ENCODE assay signal across 12 mouse cellular contexts in the genomic region with DNA sequence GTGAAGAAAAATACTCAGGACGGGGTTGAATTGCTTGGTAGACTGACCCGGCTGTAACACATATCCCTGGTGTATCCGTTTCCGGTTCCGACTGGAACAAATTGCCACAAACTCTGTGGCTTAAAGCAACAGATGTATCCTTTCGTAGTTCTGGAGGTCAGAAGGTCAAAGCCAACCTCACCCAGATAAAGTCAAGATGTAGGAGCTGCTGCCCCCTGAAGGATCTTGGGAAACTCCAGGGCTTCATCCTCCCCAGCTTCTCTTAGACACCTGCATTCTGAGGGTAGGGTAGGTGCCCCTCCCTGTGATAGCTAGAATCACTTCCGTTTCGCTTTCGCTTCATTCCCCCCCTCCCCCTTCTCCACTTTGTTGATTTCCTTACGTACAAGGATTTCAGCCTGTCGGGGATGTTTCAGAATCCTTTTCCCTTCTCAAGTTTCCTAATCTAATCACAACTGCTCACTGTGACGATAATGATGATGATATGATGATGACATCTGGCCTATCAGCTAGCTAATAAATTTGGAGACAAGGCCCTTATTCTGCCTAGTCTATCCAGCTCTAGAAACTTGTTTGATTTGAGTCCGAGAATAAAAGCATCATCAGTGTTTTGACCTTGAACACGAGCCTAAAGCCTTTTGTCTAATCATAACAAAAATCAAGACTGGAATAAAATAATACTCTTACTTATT.
DNase-seq lines count a peak whose midpoint lies in the region; ATAC-seq lines count a peak whose summit lies in the region.
"Had no signal": no experiment of that assay in that cellular context is flagged by ENCODE, and none has a peak within 500 bp of the region (broad histone marks: within the 10 kb centered on the region; RNA-seq: fewer than 3 reads in every experiment).

No protein-coding gene starts in this region.

- H3K27ac ChIP-seq in intestine, embryonic 15.5 days, result no peak overlapping the region
- H3K27ac ChIP-seq in lung, embryonic 16.5 days (ENCODE audit: low read length), result 0 out of 2 replicates have a peak overlapping the region, but pooled peaks have one; percentile 1
- no peak overlapping the region for H3K27ac ChIP-seq in forebrain, embryonic 13.5 days
- no peak overlapping the region for H3K27ac ChIP-seq in hindbrain, embryonic 14.5 days
- H3K27ac ChIP-seq: limb, embryonic 15.5 days had no signal

- 0 out of 2 replicates have a peak, but pooled peaks cover 3% of the 10 kb centered on the region for H3K4me1 ChIP-seq in intestine, embryonic 15.5 days (replicated peaks)
- peaks cover 10% of the 10 kb centered on the region for H3K4me1 ChIP-seq in lung, embryonic 16.5 days (replicated peaks; ENCODE audit: control insufficient read depth, insufficient read depth, low read length)
- H3K4me1 ChIP-seq in forebrain, embryonic 13.5 days, result no peaks in the 10 kb centered on the region
- H3K4me1 ChIP-seq in hindbrain, embryonic 14.5 days (replicated peaks; ENCODE audit: control insufficient read depth, insufficient read depth, low read length), result no peaks in the 10 kb centered on the region
- H3K4me1 ChIP-seq: limb, embryonic 15.5 days had no signal

- WGBS in intestine, embryonic 15.5 days, result 37% methylated on average over 14 of the region's 14 CpGs
- 31% methylated on average over 14 of the region's 14 CpGs for WGBS in lung, embryonic 16.5 days
- 80% methylated on average over 14 of the region's 14 CpGs for WGBS in forebrain, embryonic 13.5 days
- 78% methylated on average over 14 of the region's 14 CpGs for WGBS in hindbrain, embryonic 14.5 days

- no peaks in the 10 kb centered on the region for H3K27me3 ChIP-seq in intestine, embryonic 15.5 days (replicated peaks)
- H3K27me3 ChIP-seq in lung, embryonic 16.5 days (ENCODE audit: control insufficient read depth, insufficient read depth, low read depth, low read length), result no peaks in the 10 kb centered on the region
- H3K27me3 ChIP-seq in forebrain, embryonic 13.5 days, result no peaks in the 10 kb centered on the region
- H3K27me3 ChIP-seq in hindbrain, embryonic 14.5 days (ENCODE audit: control insufficient read depth, insufficient read depth, low read length), result no peaks in the 10 kb centered on the region
- H3K27me3 ChIP-seq: limb, embryonic 15.5 days had no signal

- H3K9me3 ChIP-seq in intestine, embryonic 15.5 days, result no peaks in the 10 kb centered on the region
- H3K9me3 ChIP-seq in lung, embryonic 16.5 days (ENCODE audit: control insufficient read depth, low read length), result no peaks in the 10 kb centered on the region
- no peaks in the 10 kb centered on the region for H3K9me3 ChIP-seq in forebrain, embryonic 13.5 days (replicated peaks)
- no peaks in the 10 kb centered on the region for H3K9me3 ChIP-seq in hindbrain, embryonic 14.5 days (ENCODE audit: control insufficient read depth, low read length)
- H3K9me3 ChIP-seq: limb, embryonic 15.5 days had no signal

- DNase-seq in adrenal gland, postnatal 10 days, result peak; percentile 20
- no peak for DNase-seq in adrenal gland, postnatal 25 days
- peak; percentile 14 for DNase-seq in R1 (ENCODE audit: low read depth, low spot score)
- no peak for DNase-seq in spleen, postnatal 10 days (ENCODE audit: low spot score in 2 of 2)
- no peak for DNase-seq in hindbrain, embryonic 14.5 days (ENCODE audit: low spot score)
- DNase-seq: cerebellum, postnatal 10 days had no signal

- no peak overlapping the region for H3K4me3 ChIP-seq in intestine, embryonic 15.5 days (replicated peaks)
- H3K4me3 ChIP-seq in lung, embryonic 16.5 days (ENCODE audit: low read length), result no peak overlapping the region
- H3K4me3 ChIP-seq in forebrain, embryonic 13.5 days, result no peak overlapping the region
- no peak overlapping the region for H3K4me3 ChIP-seq in hindbrain, embryonic 14.5 days (replicated peaks; ENCODE audit: low read length)
- H3K4me3 ChIP-seq: limb, embryonic 15.5 days had no signal

- no peak for ATAC-seq in intestine, embryonic 15.5 days
- ATAC-seq in lung, embryonic 16.5 days (ENCODE audit: low read depth), result peak; percentile 78
- ATAC-seq in forebrain, embryonic 13.5 days, result no peak
- ATAC-seq in hindbrain, embryonic 14.5 days (ENCODE audit: low FRiP score), result no peak
- ATAC-seq: activated CD4-positive, CD25-positive, alpha-beta regulatory T cell, adult 4 months; midbrain, embryonic 16.5 days had no signal

- peak overlapping the region; percentile 20; the same call in 1 of the 2 replicates for H3K4me2 ChIP-seq in intestine, embryonic 15.5 days (replicated peaks)
- peak overlapping the region; percentile 25 for H3K4me2 ChIP-seq in lung, embryonic 16.5 days (ENCODE audit: low read depth, low read length)
- no peak overlapping the region for H3K4me2 ChIP-seq in forebrain, embryonic 13.5 days
- H3K4me2 ChIP-seq in hindbrain, embryonic 14.5 days (replicated peaks), result no peak overlapping the region
- H3K4me2 ChIP-seq: limb, embryonic 15.5 days had no signal

- H3K9ac ChIP-seq in intestine, embryonic 15.5 days, result no peak overlapping the region
- H3K9ac ChIP-seq in lung, embryonic 16.5 days (ENCODE audit: low read length), result no peak overlapping the region
- no peak overlapping the region for H3K9ac ChIP-seq in forebrain, embryonic 13.5 days
- H3K9ac ChIP-seq in hindbrain, embryonic 14.5 days, result no peak overlapping the region
- H3K9ac ChIP-seq: limb, embryonic 15.5 days had no signal

- no peaks in the 10 kb centered on the region for H3K36me3 ChIP-seq in intestine, embryonic 15.5 days
- H3K36me3 ChIP-seq in lung, embryonic 16.5 days (ENCODE audit: control insufficient read depth, insufficient read depth, low read length), result no peaks in the 10 kb centered on the region
- no peaks in the 10 kb centered on the region for H3K36me3 ChIP-seq in forebrain, embryonic 13.5 days (ENCODE audit: poor library complexity, severe bottlenecking)
- no peaks in the 10 kb centered on the region for H3K36me3 ChIP-seq in hindbrain, embryonic 14.5 days (replicated peaks; ENCODE audit: control insufficient read depth, insufficient read depth)
- H3K36me3 ChIP-seq: limb, embryonic 15.5 days had no signal

Comparison
In these comparisons a context has a peak if more than half of its experiments do, and no peak if none do; other contexts are left out.
1. DNase-seq: peak in adrenal gland, postnatal 10 days (single experiment) and R1 (single experiment); none in adrenal gland, postnatal 25 days (single experiment), spleen, postnatal 10 days (0 of 2) and hindbrain, embryonic 14.5 days (single experiment).
2. H3K4me2 ChIP-seq: peak in intestine, embryonic 15.5 days (single experiment) and lung, embryonic 16.5 days (single experiment); none in forebrain, embryonic 13.5 days (single experiment) and hindbrain, embryonic 14.5 days (single experiment).